Mouse (Mus musculus): ENCODE data around the gene Kalrn.

- TF ChIP-seq CTCF (conservative IDR thresholded peaks at IDR 0.05; ENCODE audit: low read length) (no peak), NANOG (IDR thresholded peaks at IDR 0.05; ENCODE audit: borderline replicate concordance, low read length) (no peak)
These were observed 533.6 kb downstream of the Kalrn start for GRCm38 (mm10) chr16:34039736-34040135.

Data from E14TG2a.4 (cell line).